Mouse (Mus musculus): ENCODE results near the gene Slc4a1.
"Not testable (repeated sequence)": the region's sequence is repeated elsewhere in the genome, so short reads cannot be mapped to it uniquely, and the experiment has no call there.

Gene Slc4a1

DNA sequence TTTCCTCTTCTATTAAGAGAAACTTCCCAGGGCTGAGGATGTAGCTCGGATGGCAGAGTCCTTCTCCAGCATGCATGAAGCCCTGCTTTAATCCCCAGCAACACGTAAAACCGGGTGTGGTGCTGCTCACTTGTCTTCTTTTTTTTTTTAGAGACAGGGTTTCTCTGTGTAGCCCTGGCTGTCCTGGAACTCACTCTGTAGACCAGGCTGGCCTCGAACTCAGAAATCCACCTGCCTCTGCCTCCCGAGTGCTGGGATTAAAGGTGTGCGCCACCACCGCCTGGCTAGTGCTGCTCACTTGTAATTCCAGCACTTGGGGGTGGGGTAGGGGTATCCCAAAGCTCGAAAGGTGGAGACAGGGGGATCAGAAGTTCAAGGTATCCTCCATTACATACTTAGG lies at the start of gene Slc4a1:
Slc4a1 (minus strand) TSS at position 101 of the 400 bp plus-strand sequence.
- DNase-seq, result not testable (repeated sequence)

DNA sequence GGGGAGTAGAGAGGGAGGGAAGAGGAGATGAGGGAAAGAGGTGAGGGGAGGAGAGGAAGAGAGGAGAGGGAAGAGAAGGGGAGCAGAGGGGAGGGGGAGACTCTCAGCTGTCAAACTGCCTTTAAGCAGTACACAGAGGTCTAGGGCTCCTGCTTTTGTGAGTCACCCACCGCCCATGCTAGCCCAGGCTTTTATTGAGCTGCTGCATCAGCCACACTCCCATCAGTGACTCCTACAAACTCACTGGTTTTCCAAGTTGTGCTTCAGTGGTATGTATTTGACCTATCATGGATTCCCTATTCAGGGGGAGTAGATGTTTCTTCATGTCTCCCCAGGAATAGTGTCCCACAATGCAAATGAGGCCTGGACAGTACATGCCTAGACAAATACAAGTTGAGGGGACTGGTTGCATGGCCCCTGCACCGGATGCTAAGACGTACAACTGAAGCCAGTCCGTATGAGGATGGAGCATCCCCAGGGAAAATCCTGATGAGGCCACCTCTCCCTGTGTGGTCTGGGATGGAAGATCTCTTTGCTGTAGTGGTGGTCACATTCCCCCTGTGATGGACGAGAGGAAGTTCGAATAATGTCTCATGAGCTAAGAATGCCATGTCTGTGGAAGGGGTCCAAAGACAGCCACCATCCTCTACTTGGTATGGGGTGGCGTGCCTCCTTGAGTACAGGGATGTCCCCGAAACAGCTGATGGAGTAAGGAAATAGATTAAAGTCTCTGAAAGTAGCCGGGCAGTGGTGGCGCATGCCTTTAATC lies 49.2 kb upstream of the Slc4a1 start:
- DNase-seq, result no peak

DNA sequence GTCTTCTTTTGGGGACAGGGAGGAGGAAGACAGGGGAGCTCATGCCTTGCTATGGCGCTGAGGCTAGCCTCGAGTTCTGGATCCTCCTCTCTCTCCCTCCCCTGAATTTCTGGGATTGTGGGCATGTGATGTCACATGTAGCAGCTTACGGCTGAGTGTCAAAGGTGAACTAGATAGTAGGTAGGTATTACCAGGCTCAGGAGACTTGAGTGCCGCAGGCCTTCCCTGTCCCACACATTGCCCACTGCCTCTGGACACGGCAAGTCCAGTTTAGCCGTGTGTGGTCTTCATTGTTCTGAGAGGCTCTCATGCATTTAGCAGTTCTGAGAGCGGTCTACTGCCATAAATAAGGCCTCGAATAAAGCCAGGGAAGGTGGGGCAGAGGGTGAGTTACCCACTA lies 47.1 kb upstream of the Slc4a1 start:
- no peak for DNase-seq

DNA sequence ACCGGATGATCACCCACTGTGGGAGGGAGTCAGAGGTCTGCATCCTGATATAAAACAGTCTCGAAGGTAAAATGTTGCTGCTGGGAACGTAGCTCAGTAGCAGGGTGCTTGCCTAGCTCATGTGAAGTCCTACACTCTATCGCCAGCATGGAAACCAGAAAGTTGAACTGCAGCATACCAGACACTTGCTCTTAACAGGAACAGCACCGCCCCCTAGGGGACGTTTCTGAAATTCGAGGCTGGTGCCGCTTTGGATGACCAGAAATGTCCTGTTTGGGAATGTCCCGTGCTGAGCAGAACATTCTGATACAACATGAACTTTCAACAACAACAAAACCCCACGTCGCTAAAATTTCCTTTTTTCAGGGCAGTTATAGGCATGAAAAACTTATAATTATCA lies 45.7 kb upstream of the Slc4a1 start:
- peak; percentile 95 to 99 for DNase-seq

DNA sequence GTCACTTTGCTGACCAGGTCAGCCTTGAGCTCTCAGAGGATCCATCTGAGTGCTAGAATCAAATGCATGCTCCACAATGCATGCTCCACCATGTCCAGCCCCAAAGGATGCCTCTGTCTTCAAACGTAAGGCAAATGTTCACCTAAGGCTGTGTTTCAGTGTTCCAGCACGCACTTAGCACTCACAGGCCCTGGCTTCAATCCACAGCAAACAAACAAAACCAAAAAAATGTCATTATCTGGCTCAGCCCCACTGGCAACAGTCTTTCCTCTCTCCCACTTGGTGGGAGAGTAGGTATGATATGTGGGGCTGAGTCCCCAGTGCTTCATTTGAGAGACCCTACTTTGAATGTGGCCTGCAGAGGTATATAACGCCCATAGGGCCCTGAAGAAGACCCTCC lies 45.1 kb upstream of the Slc4a1 start:
- DNase-seq, result no peak

DNA sequence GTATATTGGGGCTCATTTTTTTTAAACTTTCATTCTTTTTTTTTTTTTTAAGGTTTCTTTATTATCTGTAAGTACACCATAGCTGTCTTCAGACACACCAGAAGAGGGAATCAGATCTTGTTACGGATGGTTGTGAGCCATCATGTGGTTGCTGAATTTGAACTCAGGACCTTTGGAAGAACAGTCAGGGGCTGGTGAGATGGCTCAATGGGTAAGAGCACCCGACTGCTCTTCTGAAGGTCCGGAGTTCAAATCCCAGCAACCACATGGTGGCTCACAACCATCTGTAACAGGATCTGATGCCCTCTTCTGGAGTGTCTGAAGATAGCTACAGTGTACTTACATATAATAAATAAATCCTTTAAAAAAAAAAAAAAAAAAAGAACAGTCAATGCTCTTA lies 44.3 kb upstream of the Slc4a1 start:
- DNase-seq, result not testable (repeated sequence)

DNA sequence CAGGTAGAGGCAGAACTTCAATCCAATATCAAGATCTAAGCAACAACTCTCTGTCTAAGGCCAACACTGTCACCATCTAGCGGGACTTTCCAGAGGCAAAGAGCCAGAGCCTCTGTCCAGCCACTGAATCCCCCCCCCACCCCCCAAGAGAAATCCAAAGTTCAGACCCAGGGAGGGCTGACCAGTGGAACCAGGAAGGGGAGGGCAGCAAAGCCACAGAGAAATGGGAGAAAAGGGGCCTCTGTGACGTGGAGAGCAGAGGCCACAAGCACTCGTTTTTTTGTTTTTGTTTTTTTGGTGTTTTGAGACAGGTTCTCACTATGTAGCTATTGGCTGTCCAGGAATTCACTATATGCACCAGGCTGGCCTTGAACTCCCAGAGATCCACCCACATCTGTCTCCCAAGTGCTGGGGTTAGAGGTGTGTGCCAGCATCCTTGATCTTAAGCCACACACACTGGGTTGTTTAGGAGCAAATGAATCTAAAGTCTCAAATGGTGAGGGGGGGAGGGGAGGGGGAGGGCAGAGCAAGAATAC lies 43.9 kb upstream of the Slc4a1 start:
- DNase-seq, result peak; percentile 42 to 77

DNA sequence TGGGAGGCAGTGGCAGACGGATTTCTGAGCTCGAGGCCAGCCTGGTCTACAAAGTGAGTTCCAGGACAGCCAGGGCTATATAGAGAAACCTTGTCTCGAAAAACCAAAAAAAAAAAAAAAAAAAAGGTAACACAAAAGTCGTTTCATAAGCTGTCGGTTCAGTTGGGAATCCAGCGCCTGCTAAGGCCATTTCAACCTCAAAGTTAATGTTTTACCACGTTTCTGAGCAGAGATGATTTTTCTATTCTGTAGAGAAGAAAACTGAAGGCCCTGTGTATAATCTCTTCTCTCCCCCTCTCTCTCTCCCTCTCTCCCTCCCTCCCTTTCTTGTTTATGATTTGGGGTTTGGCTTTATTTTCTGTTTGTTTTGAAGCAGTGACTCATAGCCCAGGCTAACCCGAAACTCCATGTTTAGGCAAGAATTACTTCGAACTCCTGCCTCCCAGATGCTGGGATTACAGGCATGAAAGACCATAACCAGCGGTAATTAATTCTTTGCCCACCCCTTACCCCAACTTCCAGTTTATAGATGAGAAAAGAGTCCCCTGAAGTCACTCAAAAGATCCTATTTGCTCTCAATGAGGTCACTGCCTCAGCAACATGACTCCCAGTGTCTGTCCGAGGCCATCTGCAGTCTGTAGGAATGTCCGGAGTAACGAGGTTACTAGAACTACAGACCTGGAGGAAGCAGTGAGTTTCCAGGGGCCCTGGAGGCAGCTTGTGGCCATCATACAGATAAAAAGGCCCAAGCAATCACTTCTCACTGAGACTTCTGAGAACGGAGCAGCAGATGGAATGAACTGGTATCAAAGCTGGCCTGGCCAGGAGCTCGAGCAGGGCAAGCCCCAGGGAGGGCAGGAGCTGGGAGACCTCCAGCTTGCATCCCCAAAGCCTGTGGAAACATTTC lies 43.1 kb upstream of the Slc4a1 start:
- DNase-seq, result no peak

DNA sequence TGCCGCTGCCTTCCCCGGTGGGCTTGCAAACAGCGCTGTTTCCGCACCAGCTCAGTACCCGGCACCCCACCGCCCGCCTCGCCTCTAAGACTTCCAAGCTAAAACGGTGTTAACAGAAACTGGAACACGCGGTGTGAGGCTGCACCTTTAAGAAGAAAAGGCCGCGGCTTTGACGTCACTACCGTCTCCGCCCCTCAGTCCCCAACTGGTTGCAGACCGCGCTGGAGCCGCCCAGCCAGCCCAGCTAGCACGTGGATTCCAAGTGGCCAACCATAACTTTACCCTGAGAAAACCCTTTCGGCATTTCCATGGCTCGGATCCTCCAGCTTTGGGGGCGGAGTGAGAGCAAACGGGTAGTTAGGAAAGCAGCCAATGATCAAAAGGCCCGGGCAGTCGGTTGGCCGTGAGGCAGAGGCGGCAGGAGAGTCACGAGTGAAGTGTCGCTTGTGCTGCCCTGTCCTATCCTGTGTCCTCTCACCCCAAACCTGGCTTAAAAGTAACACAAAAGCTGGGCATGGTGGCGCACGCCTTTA lies 42.4 kb upstream of the Slc4a1 start:
- DNase-seq, result peak; percentile 98 to 99

DNA sequence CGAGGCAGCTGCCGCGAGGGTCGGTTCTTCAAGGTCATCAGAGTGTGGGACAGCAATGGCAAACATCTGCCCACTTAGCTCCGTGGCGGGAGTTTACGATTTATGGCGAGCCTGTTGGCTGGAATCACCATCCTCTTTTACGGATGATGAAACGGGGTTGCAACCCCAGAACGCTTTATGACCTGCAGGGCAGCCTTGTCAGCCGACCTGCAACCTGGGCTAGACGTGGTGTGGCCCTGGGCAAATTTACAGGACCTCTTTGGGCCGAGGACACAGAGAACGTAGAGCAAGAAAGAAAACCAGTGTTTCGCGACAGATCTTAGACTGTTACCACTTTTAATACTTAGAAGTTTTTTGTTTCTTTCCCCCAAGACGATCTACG lies 41.8 kb upstream of the Slc4a1 start, which contains the start of gene Slc25a39:
Slc25a39 (minus strand) TSS at position 113 of the 382 bp plus-strand sequence.
- no peak for DNase-seq

DNA sequence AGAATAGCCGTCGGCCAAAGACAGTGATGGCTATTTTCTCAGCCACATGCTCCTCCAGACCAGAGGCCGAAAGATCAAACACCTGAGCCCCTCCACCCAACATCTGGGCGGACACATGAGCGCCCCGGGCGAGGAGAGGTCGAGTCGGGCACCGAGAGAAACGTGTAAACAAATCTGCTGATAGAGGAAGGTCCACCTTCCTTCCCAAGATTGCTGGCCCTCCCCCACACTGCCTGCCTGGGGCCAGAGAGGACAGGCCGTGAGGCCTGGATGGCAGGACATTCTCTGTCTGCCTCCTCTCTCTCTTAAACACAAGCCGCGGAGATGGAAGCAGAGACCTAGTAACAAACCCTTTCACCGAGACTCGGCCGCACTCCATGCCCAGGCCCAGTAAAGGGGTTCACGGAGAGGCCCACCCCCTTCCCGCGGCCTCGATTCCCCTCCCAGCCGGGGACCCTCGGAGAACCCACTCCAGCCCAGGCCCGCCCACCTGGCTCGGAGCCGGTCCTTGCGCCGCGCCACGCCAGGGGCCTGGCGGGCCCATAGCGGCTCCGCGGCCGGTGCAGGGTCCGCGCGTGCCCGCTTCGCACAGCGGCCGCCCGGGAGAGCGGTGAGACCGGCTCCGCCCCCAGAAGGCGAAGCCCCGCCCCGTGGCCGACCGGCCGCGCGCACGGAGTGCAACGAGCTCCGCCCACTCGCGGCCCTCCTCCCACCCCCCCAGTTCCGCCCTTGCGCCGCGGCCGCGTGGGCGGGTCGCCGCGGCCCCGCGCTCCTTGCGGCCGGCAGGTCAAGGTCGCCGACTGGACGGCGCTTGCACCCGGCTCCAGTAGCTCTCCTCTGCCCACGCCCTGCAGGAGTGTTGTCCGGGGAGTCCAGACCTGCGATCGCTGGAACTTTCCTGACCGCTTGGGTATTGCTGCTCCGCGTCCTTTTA lies 41.2 kb upstream of the Slc4a1 start:
- DNase-seq, result peak; percentile 93 to 97

DNA sequence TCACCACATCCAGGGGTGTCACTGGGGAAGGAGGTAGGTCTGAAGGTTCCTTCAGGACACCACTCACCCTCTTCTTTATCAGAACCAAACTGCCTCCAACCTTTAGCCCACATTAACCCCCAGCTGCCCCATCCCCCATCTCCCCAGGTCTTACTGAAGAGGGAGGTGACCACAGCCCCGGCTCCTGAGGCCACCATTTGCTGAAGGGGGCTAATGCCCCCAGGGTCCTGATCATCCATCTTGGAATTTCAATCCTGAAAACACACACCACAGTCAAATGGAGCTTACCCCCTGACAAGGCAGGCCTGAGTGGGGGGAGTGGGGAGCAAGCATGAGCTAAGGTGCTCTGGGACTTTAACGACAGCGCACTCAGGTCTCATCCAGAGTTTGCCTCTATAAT lies 40.4 kb upstream of the Slc4a1 start:
- peak in 1 of 2 experiments; percentile 65 for DNase-seq

DNA sequence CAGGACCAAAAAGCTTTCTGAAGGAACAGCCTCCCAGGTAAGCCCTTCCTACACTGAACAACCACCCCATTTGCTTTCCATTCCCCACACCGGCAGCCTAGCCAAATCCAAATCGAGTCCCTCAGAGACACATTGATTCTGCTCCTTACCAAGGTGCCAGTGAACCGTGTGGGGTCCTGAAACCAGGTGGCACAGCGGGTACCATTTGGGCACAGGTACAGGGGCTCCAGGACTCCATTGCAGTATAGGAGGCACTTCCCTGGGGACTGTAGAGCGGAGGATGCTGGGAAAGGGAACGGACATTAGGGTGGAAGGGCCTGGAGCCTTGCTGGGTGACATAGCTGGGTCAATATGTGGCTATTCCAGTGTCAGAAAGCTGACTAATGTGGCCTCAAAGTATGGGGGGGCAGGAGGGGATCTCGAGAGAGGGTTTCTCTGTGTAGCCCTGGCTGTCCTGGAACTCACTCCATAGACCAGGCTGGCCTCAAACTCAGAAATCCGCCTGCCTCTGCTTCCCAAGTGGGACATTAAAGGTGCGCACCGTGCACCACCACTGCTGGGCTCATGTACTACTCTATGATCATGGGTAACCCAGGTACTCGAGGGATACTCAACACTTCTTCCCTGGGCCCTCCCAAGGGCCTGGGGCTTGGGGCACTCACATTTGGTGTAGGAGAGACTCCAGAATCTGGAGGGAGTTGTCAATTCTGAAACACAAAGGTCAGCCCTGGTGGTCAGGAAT lies 39.7 kb upstream of the Slc4a1 start:
- DNase-seq, result peak in 1 of 2 experiments; percentile 44

DNA sequence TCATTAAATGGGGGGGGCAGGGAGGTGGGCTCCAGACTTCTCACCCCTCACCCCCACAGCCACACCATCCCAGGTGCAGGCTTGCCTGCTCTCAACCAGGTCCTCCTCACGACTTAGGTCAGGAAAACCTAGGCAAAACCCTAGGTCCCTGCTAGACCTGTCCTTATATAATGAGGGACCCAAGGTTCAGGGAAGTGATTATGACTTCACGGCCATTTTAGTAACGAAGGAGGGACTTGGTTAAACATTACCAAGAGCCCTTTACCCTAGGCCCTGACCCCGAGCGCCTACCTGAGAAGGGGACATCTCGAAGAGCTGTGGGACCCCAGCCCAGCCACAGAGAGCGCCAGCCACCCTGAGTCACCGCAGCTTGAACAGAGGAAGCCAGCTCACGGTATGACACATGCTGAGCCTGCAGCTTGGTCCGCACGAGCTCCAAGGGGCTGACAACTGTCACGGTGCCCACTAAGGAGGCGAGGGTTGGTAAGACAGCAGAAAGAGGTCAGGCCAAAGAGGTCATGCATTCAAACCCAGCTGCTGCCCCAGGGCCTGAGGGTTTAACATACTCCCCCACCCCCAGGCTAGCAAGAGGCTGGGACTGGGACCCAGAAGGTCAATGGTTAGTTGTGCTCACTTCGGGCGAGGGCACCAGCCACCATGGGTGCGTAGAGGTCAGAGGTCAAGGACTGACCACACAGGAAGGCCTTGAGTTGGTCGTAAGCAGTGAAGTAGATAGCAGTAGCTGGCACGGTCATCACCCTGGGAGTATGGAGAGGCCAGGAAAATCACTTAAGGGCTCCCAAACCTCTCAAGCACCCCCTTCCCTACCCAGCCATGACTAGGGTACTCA lies 38.4 kb upstream of the Slc4a1 start:
- peak in 1 of 2 experiments; percentile 77 for DNase-seq

DNA sequence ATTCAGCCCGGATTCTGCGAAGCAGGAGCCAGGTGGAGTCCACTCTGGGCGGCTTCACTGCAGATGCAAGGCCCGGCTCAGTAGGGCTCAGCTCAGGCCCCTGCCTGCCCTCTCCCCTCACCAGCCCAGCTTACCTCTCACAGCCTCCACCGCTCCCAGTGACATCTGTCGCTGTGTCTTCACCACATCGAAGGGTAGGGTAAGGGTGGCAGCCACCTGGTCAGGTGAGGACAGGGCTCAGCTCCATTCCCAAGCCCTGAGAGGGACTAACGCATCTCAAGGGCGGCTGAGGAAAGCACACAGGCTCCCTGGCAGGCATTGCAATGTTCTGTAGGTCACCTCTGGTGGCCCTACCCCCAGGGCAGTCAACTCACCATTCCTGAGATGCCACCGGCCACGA lies 37.7 kb upstream of the Slc4a1 start:
- DNase-seq, result no peak

DNA sequence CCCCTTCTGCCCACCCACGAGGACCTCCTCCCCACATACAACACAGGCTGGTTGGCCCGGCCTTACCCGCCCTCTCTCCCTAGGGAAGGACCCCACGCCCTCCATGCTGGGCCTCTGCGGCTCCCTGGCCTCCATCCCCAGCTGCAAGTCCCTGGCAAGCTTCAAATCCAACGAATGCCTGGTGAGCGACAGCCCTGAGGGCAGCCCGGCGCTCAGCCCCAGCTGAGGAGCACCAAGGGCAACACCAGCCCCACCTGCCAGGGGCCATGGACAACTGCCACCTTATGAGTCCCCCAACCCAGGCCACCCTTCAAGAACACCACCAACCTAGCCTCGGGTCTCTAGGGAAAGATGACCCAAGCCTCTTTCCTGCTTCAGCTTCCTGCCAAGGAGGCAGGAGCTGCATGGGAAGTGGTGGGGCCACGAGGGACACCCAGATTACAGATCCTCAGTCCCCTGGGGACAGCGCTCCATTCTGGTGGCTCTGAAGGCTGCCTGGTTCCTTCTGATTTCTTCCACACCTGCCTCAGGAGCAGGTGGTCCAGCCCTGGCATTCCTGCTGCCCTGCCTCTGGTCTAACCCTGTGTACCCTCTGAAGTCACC lies 36.0 kb upstream of the Slc4a1 start:
- DNase-seq, result peak in 1 of 2 experiments; percentile 39

DNA sequence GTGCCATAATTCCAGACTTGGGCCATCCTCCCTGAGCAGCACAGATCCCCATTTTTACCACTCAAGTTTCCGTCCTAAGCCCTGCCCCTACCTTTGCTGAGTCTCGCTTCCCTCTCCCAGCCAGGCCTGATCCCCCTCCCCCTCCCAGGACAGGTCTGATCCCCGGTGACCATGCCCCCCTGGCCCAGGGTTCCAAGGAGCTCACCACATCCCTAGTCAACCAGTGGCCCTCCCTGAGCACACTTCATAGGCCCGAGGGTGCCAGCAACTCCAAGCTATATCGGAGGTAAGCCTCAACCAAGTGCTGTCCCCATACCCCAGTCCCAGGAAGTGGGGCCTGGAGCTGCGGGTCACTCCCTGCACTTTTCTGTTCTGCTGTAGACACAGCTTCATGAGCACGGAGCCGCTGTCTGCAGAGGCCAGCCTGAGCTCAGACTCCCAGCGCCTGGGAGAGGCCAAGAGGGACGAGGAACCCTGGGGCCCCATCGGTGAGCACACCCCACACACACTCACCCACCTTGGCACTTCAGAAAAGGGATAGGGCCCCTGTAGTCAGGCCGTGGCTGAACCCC lies 34.6 kb upstream of the Slc4a1 start:
- peak in 1 of 2 experiments; percentile 56 for DNase-seq

DNA sequence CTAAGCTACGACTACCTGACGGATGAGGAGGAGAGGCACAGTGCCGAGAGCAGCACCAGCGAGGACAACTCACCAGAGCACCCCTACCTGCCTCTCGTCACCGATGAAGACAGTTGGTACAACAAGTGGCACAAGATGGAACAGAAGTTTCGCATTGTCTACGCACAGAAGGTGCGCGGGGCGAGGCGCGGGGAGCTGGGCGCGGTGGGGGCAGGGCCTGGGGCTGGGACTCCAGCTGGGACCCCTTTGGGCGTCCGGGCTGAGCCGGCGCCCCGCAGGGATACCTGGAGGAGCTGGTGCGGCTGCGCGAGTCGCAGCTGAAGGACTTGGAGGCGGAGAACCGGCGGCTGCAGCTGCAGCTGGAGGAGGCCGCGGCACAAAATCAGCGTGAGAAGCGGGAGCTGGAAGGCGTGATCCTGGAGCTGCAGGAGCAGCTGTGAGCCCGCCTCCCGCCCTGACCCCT lies 33.6 kb upstream of the Slc4a1 start:
- DNase-seq, result peak in 1 of 2 experiments; percentile 52

DNA sequence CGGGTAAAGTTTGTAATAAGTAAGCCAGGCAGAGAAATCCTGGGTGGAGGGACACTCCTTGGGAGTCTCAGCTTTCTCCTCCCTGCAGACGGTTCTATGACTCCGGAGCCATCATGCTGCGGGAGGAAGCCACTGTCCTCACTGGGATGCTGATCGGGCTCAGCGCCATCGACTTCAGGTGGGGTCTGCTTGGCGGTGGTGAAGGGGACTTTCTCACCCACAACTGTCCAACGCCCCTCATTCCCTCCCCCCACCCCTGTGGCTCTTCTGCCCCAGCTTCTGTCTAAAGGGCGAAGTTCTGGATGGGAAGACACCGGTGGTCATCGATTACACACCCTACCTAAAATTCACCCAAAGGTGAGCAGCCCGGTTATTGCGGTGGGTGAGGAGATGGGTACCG lies 33.1 kb upstream of the Slc4a1 start:
- no peak for DNase-seq

Data from kidney, postnatal 25 days (tissue).